Mouse (Mus musculus) embryo, embryonic 10.5 days (tissue): ENCODE results near the gene Chrng.

Source experiments
- DNase-seq: peaks from one replicate; pipeline ENCODE4 v3.0.0-alpha.2; 2015; ENCODE audit warnings: low spot score

The Chrng gene

DNA sequence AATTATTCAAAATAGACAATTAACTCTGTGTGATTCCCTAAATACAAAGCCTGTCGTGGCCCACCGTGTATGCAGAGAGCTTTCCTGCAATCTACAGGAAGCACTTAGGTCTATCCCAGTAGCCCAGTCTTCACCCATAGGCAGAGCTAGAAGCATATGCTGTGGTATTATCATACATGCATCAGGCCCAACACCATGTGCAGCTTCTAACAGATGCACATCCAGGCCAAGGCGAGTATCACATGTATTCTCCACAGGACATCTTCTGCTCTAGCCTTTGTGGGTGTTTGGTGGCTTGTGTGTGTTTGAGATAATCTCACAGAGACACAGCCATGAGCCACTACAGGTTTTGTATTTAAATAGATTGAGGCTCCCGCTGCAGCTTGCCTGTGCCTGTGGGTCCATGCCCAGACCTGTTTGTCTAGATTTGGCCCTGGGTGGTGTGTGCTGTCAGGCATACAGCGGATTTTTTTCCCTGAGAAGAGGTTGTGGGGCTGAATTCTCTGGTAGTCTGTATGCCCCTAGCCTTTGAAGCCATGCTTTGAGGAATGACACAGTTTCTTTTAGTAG is 47.7 kb downstream of the Chrng start:
- no peak for DNase-seq

DNA sequence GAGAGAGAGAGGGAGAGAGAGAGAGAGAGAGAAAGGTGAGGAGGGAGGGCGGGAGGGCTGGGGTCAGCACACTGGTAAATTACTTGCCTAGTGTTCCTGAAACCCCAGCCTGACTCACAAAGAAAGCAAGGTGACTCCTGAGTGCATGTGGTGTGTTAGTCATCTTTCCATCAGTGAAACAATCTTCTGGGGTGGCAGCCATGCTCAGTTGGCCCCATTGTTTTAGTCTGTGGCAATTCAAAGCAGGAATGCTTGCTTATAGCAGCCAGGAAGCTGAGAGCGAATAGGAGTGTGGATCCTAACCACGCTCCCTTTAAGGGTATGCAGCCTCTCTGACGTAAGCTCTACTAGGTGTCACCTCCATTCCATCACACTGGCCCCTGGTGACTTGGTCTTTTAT is 50.7 kb downstream of the Chrng start:
- DNase-seq: no peak

DNA sequence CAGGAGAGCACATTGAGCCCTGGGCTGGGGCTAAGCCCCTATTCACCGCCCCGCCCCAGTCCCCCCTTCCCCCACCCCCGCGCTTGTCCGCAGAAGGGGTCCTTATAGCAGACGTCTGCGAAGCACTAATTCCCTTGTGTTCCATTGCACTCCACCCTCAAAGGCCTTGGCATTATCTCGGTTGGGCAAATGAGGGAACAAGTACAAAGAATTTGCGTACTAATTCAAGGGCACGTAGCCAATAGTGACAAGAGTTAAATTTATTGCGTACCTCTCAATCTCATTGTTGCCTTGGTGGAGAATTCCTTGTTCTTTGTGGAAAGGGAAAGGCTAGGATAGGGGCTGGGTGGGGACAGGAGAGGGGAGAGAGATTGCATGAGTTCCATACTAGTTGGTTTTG is 53.2 kb downstream of the Chrng start:
- no peak for DNase-seq

DNA sequence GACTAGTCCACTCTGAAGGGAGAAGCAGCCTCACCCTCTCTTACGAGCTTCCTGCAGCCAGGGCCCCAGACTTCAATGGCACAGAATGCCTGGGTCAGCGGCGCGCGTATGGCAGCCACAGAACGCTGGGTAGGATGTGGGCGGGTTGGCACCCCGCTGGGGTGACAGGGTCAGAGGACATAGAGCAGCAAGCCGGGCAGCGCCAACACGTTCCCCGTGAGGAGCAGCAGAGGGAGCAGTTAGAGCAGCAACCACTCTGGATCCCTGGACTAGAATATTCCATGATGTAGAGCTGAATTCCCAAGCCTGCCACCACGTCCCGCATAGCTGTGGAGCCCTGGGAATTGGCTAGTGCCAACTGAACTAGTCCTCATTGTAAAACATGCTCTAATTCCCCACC is 54.0 kb downstream of the Chrng start:
- peak; percentile 36 for DNase-seq

DNA sequence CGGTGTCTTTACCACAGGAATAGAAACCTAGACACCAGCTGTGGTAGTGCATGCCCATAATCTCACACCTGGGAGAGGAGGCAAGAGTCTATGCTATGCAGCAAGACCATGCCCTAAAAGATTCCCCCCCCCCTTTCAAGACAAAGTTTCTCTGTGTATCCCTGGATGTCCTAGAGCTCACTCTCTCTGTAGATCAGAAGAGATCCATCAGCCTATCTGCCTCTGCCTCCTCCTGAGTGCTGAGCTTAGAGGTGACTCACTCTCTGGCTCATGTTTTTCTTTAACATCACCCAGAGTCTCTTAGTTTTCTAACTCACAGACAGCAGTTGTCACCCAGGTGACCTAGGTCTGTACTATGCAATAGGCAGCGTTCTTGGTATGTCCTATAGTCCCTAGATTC is 54.9 kb downstream of the Chrng start:
- no peak for DNase-seq
